Mouse (Mus musculus): ENCODE measurements at regions not wholly inside any gene's neighbourhood (a gene's known extent, or its start where the extent isn't known, plus 50 kb on each side); places are given as distances from the start of the nearest gene placed in this dataset.

- TF ChIP-seq CTCF (IDR thresholded peaks at IDR 0.05) = peak; percentile 19
- POLR2A ChIA-PET = no interaction called here
- no peaks in the 10 kb centered on the region for H3K27me3 ChIP-seq
- in situ Hi-C loops (cut with MboI; ENCODE audit: low pct_unique_long_range_greater_than_20kb) = no loop called here
- ATAC-seq (no peak), DNase-seq (ENCODE audit: low read depth, low spot score) (no peak)
- CTCF ChIA-PET = no interaction called here
These were observed 178.3 kb upstream of the Chrm3 start for GRCm38 (mm10) chr13:10538927-10539326.

GRCm38 (mm10) chr13:10527251-10527650 is 166.6 kb upstream of the Chrm3 start:
- no peak for TF ChIP-seq CTCF (IDR thresholded peaks at IDR 0.05)
- in situ Hi-C loops (cut with MboI; ENCODE audit: low pct_unique_long_range_greater_than_20kb) = no loop called here
- no peaks in the 10 kb centered on the region for H3K27me3 ChIP-seq
- ATAC-seq = no peak
- DNase-seq (ENCODE audit: low read depth, low spot score) = no peak
- ChIA-PET CTCF (no interaction called here), POLR2A (no interaction called here)

GRCm38 (mm10) chr13:10526470-10527207 is 166.0 kb upstream of the Chrm3 start:
- no peaks in the 10 kb centered on the region for H3K27me3 ChIP-seq
- in situ Hi-C loops (cut with MboI; ENCODE audit: low pct_unique_long_range_greater_than_20kb) = no loop called here
- CTCF ChIA-PET = no interaction called here
- DNase-seq (ENCODE audit: low read depth, low spot score) (no peak), ATAC-seq (no peak)
- POLR2A ChIA-PET = no interaction called here
- no peak for TF ChIP-seq CTCF (IDR thresholded peaks at IDR 0.05)

- ATAC-seq = no peak
- no peak for DNase-seq (ENCODE audit: low read depth, low spot score)
- POLR2A ChIA-PET = no interaction called here
- TF ChIP-seq CTCF (IDR thresholded peaks at IDR 0.05) = no peak
- in situ Hi-C loops (cut with MboI; ENCODE audit: low pct_unique_long_range_greater_than_20kb) = no loop called here
- peaks cover under 1% of the 10 kb centered on the region for H3K27me3 ChIP-seq
- CTCF ChIA-PET = no interaction called here
These were observed 143.6 kb upstream of the Chrm3 start for GRCm38 (mm10) chr13:10504211-10504610.

GRCm38 (mm10) chr13:10455323-10455722 is 94.7 kb upstream of the Chrm3 start:
- ATAC-seq = no peak
- CTCF ChIA-PET = no interaction called here

GRCm38 (mm10) chr13:10454667-10455066 is 94.0 kb upstream of the Chrm3 start:
- DNase-seq (ENCODE audit: low read depth, low spot score) (no peak), ATAC-seq (no peak)
- CTCF ChIA-PET = no interaction called here
- POLR2A ChIA-PET = no interaction called here
- no peak for TF ChIP-seq CTCF (IDR thresholded peaks at IDR 0.05)
- no peaks in the 10 kb centered on the region for H3K27me3 ChIP-seq
- in situ Hi-C loops (cut with MboI; ENCODE audit: low pct_unique_long_range_greater_than_20kb) = no loop called here

More at GRCm38 (mm10) chr13:10455323-10455722, 94.7 kb upstream of the Chrm3 start:
- no peak for DNase-seq (ENCODE audit: low read depth, low spot score)
- TF ChIP-seq CTCF (IDR thresholded peaks at IDR 0.05) = peak; percentile 38
- in situ Hi-C loops (cut with MboI; ENCODE audit: low pct_unique_long_range_greater_than_20kb) = no loop called here
- H3K27me3 ChIP-seq = no peaks in the 10 kb centered on the region
- POLR2A ChIA-PET = no interaction called here

GRCm38 (mm10) chr13:10451057-10451456 is 90.4 kb upstream of the Chrm3 start:
- ChIA-PET POLR2A (no interaction called here), CTCF (interaction anchor here (0.8 kb wide), 1 partner anchor 568 kb away, joined by 3 read pairs; no protein-coding TSS in a partner anchor)
- no peaks in the 10 kb centered on the region for H3K27me3 ChIP-seq
- in situ Hi-C loops (cut with MboI; ENCODE audit: low pct_unique_long_range_greater_than_20kb) = no loop called here
- no peak for DNase-seq (ENCODE audit: low read depth, low spot score)
- TF ChIP-seq CTCF (IDR thresholded peaks at IDR 0.05) = no peak
- ATAC-seq = no peak

- ATAC-seq (no peak), DNase-seq (ENCODE audit: low read depth, low spot score) (no peak)
- H3K27me3 ChIP-seq = no peaks in the 10 kb centered on the region
- TF ChIP-seq CTCF (IDR thresholded peaks at IDR 0.05) = no peak
- ChIA-PET CTCF (no interaction called here), POLR2A (no interaction called here)
- in situ Hi-C loops (cut with MboI; ENCODE audit: low pct_unique_long_range_greater_than_20kb) = no loop called here
These were observed 88.9 kb upstream of the Chrm3 start for GRCm38 (mm10) chr13:10449502-10449901.

GRCm38 (mm10) chr13:10447806-10448205 is 87.2 kb upstream of the Chrm3 start:
- CTCF ChIA-PET = no interaction called here
- no peak for TF ChIP-seq CTCF (IDR thresholded peaks at IDR 0.05)
- in situ Hi-C loops (cut with MboI; ENCODE audit: low pct_unique_long_range_greater_than_20kb) = no loop called here
- POLR2A ChIA-PET = no interaction called here
- H3K27me3 ChIP-seq = no peaks in the 10 kb centered on the region
- DNase-seq (ENCODE audit: low read depth, low spot score) (no peak), ATAC-seq (no peak)

GRCm38 (mm10) chr13:10445679-10446078 is 85.0 kb upstream of the Chrm3 start:
- CTCF ChIA-PET = interaction anchor here (1.2 kb wide), 1 partner anchor 56 kb away, joined by 3 read pairs; no protein-coding TSS in a partner anchor
- TF ChIP-seq CTCF (IDR thresholded peaks at IDR 0.05) = no peak
- in situ Hi-C loops (cut with MboI; ENCODE audit: low pct_unique_long_range_greater_than_20kb) = no loop called here
- ATAC-seq (no peak), DNase-seq (ENCODE audit: low read depth, low spot score) (no peak)
- H3K27me3 ChIP-seq = no peaks in the 10 kb centered on the region
- POLR2A ChIA-PET = no interaction called here
